Mouse (Mus musculus) bone marrow, adult 2 months (tissue): Measurements from ENCODE around the gene Notum. TPM values are rescaled to one million over a fixed set of nuclear protein-coding genes. Genes with fewer than 3 reads are reported as not detected.
A peak's percentile ranks its signal among the peaks of the same experiment; 100 is the strongest.

Source experiments
- H3K27ac ChIP-seq: fragments of 200-500 bp; 2 replicates; pipeline ENCODE4 v1.5.1; 2012; ENCODE audit warnings: low read depth, mild to moderate bottlenecking, control low read depth, inconsistent platforms, low read length; ENCODE audit not compliant: control insufficient read depth, poor library complexity, insufficient read depth
- H3K4me1 ChIP-seq: fragments of 200-500 bp; 2 replicates; pipeline ENCODE4 v1.6.1; 2011; ENCODE audit warnings: low read length; ENCODE audit not compliant: control insufficient read depth, insufficient read depth
- H3K4me3 ChIP-seq: fragments of 200-500 bp; replicated peaks from 2 replicates; pipeline ENCODE3; 2011; ENCODE audit warnings: mild to moderate bottlenecking, low read depth, low read length, control low read depth; ENCODE audit not compliant: control insufficient read depth
- CTCF ChIP-seq: fragments of 200-500 bp; IDR thresholded peaks from 2 replicates; pipeline ENCODE4 v1.5.1; 2011; ENCODE audit warnings: low read length, control low read depth; ENCODE audit not compliant: control insufficient read depth, insufficient read depth
- POLR2A ChIP-seq: fragments of 200-500 bp; IDR thresholded peaks from 2 replicates; pipeline ENCODE4 v1.6.1; 2011; ENCODE audit warnings: low read depth, mild to moderate bottlenecking, control low read depth, low read length, borderline replicate concordance; ENCODE audit not compliant: control insufficient read depth
- WGBS: fragments of 180-500 bp; shearing (Covaris S2); methylation state at CpG from one replicate; pipeline ENCODE4 v1.1.7; 2018; 5-methylcytosine and 5-hydroxymethylcytosine counted together
- polyA plus RNA-seq: library from polyadenylated mRNA; stranded (reverse); fragments of >200 nt; gene quantifications from 2 replicates; pipeline ENCODE4 v1.2.4, GENCODE M21; 2011; ENCODE audit warnings: low replicate concordance; ENCODE audit not compliant: missing spikeins, insufficient read depth, insufficient read length

Gene Notum
- polyA plus RNA-seq, 1 experiment = not detected

- peak overlapping the region; percentile 94 for H3K27ac ChIP-seq
- H3K4me3 ChIP-seq = peak overlapping the region; percentile 86
- TF ChIP-seq POLR2A = no peak
- no peak for TF ChIP-seq CTCF
- 7% methylated on average over 5 of the region's 5 CpGs for WGBS
- H3K4me1 ChIP-seq = peaks cover 12% of the 10 kb centered on the region
These were observed 30.5 kb downstream of the Notum start for GRCm38 (mm10) chr11:120630401-120630871.

GRCm38 (mm10) chr11:120629911-120630310 lies 31.1 kb downstream of the Notum start:
- no peak for TF ChIP-seq POLR2A
- no peak for TF ChIP-seq CTCF
- 0% methylated on average over 7 of the region's 7 CpGs for WGBS

DNA sequence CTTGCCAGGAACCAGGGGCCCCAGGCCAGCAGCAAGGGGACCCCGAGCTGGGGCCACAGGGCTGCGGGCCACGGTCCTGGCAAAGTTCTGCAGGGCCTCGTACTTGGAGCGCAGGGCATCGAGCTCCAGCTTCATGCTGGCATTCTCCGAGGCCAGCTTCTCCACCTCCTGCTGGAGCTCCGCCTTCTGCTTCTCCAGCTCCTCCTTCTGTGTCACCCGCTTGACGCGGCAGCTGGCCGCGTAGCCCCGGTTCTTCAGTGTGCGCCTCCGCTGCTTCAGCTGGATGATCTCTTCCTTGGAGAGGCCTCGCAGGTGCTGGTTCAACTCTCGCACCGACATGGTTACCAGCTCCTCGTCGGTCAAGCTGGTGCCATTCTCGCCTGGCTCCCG lies 31.6 kb downstream of the Notum start:
- Histone ChIP-seq H3K4me3 (peak overlapping the region; percentile 86), H3K27ac (peak overlapping the region; percentile 94), H3K4me1 (peaks cover 16% of the 10 kb centered on the region)
- 3% methylated on average over 23 of the region's 23 CpGs for WGBS
- TF ChIP-seq CTCF (no peak), POLR2A (peak; percentile 97; the same call in 1 of the 2 replicates)

More at GRCm38 (mm10) chr11:120629911-120630310, 31.1 kb downstream of the Notum start:
- Histone ChIP-seq H3K27ac (peak overlapping the region; percentile 94), H3K4me1 (peaks cover 16% of the 10 kb centered on the region), H3K4me3 (peak overlapping the region; percentile 86)

DNA sequence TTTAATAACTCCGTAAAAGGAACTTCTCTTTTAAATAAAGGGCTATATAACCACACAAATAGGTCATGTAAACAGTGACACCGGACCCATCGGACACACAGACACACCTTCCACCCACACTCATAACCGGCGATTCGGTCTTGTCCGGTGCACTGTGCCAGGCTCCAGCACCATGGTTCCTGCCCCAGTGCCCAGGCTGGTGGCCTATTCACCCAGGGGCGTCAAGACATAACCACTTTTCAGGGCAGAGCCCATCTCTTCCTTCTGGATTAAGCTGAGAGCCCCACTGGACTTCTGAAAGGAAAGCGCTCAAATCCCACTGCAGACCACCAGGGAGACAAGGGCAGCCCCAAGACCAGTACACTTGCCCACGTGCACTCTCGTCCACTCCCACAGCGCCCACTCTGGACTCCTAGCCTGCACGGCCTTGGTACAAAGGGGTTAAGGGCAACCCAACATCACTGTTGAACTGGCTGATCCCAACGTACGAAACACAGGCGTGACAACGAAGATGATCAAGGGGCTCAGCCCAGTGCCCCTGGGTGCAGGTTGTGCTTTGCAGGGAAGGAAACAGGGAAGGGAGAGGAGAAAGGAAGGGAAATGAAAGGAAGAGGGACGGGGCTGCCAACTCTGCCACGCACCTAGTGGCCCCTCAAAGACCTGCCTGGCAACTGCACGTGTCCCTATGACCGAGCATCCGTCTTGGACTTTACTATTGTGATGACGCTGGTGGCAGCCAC lies 32.2 kb downstream of the Notum start:
- H3K27ac ChIP-seq = peak overlapping the region; percentile 94
- H3K4me1 ChIP-seq = peaks cover 15% of the 10 kb centered on the region
- 63% methylated on average over 23 of the region's 23 CpGs for WGBS
- H3K4me3 ChIP-seq = peak overlapping the region; percentile 86
- TF ChIP-seq CTCF = no peak
- no peak for TF ChIP-seq POLR2A

DNA sequence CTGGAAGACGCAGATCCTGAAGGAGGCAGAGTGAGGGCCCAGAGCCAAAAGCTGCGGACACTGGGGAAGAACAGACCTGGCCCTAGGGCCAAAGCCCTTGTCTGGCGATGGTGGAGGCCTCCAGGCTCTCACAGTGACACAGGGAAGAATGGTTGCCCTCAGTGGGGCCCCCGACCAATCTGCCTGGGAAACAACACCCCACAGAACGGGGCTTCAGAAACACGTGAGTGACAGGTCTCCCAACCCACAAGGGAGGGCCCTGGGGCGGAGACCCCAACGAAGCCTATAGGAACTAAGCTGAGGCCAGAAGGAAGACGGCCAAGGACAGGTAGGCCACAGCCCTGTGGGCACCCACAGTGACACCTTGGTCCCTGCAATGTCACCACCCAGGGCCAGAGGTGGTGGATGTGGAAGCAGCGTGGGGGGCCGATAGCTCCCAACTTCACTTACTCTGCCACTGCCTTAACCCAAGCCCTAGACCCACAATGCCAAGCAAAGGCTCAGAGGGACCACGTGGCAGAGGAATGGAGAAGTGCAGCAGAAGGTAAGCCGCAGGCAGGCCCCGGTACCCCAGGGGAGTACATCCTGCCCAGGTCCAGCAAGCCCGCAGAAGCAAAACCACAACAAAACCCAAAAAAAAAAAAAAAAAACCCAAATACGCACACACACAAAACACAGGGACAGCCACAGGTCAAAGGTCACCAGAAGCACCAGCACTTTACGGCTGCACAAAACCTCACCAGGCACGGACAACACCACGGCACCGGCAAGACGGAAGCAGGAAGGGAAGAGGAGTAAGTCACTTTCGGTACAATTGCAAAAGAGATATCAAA lies 33.3 kb downstream of the Notum start:
- H3K4me1 ChIP-seq = peaks cover 13% of the 10 kb centered on the region
- TF ChIP-seq POLR2A (peak; percentile 22; the same call in 1 of the 2 replicates), CTCF (no peak)
- WGBS = 11% methylated on average over 22 of the region's 22 CpGs
- H3K27ac ChIP-seq = peak overlapping the region; percentile 53
- peak overlapping the region; percentile 49 for H3K4me3 ChIP-seq

DNA sequence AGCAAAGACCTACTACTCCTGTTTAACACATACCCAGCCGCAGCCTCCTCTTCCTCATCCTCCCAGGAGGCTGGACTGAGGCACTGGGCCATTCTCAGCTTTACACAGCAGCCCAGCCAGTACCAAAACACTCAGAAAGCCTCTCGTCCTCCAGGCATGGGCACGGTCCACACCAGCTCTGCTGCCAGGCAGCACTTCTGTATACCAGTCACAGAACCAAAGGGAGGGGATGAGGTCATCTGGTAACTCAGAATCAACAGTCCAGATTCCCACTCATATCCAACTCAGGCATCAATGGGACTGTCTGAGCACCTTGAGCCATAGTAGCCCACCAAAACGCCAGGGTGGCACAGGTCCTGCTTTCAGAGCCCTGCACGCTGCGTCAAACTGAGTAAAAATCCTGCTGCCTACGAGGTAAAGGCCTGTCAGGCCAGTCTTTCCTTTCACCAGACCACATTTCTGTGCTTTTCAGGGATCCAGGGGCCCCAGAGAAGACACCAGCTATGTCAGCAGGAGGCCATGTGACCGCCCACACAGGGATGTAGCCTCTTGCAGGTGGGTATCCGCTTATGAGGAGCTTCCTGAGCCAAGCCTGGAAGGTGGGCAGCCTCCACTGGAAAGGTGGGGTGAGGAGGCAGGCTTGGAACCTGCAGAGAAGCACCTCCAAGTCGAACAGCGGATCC lies 34.0 kb downstream of the Notum start:
- no peak overlapping the region for H3K4me3 ChIP-seq
- H3K27ac ChIP-seq = peak overlapping the region; percentile 53
- TF ChIP-seq CTCF (no peak), POLR2A (no peak)
- H3K4me1 ChIP-seq = peaks cover 13% of the 10 kb centered on the region
- WGBS = 74% methylated on average over 11 of the region's 11 CpGs

- H3K4me3 ChIP-seq = peak within 1 kb of the TSS; percentile 85
- WGBS = 4% methylated on average over 5 of the region's 5 CpGs
- peak within 1 kb of the TSS; percentile 95 for H3K27ac ChIP-seq
- H3K4me1 ChIP-seq = peaks cover 10% of the 10 kb centered on the region
- TF ChIP-seq CTCF (no peak), POLR2A (no peak)
These were observed 35.7 kb downstream of the Notum start, which contains the start of gene Sirt7 for GRCm38 (mm10) chr11:120625152-120625775. Gene Sirt7, minus strand, starts transcription at chr11:120625240.

DNA sequence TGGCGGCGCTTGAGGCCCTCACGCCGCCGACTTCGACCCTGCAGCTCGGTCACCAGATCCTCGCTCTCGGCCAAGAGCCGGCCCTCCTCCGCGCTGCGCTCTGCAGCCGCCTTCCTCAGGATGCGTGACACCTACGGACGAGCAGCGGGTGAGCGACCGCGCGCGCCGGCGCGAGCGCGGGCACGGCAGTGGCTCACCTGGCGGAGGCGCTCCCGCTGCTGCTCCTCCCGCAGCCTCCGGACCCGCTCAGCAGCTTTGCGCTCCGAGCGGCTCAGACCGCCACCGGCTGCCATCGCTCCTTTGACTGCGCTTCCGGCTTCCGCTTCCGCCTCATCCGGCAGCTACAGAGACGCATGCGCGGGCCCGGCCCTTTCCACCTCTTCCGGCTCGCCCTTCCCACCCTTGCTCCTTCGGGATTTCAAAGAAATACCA lies 36.3 kb downstream of the Notum start:
- WGBS = under 1% methylated on average over 53 of the region's 53 CpGs
- TF ChIP-seq CTCF = no peak
- TF ChIP-seq POLR2A = peak; percentile 88; the same call in 1 of the 2 replicates
- Histone ChIP-seq H3K27ac (peak overlapping the region; percentile 95), H3K4me1 (peaks cover 10% of the 10 kb centered on the region), H3K4me3 (peak overlapping the region; percentile 85)
